Mouse (Mus musculus) cerebellum, adult 2 months (tissue): ENCODE data around the gene Psmb9. TPM values are rescaled to one million over a fixed set of nuclear protein-coding genes. Genes with fewer than 3 reads are reported as not detected.
A peak's percentile ranks its signal among the peaks of the same experiment; 100 is the strongest.

Experiments used
- DNase-seq, 2 experiments: peaks; one replicate each; pipeline ENCODE4 v3.0.0; 2021
- H3K27ac ChIP-seq: fragments of 200-500 bp; 2 replicates; pipeline ENCODE4 v1.5.1; 2012; ENCODE audit warnings: low read length, control low read depth, inconsistent platforms; ENCODE audit not compliant: insufficient read depth
- H3K27me3 ChIP-seq: fragments of 200-500 bp; 2 replicates; pipeline ENCODE4 v1.6.1; 2012; ENCODE audit warnings: inconsistent platforms, mild to moderate bottlenecking, low read length, moderate library complexity; ENCODE audit not compliant: control insufficient read depth, insufficient read depth
- H3K4me1 ChIP-seq: fragments of 200-500 bp; 2 replicates; pipeline ENCODE4 v1.6.1; 2011; ENCODE audit warnings: low read length; ENCODE audit not compliant: control insufficient read depth, insufficient read depth
- H3K4me3 ChIP-seq: fragments of 200-500 bp; replicated peaks from 2 replicates; pipeline ENCODE3; 2011; ENCODE audit warnings: mild to moderate bottlenecking, low read depth, low read length, control low read depth; ENCODE audit not compliant: insufficient read depth
- CTCF ChIP-seq: fragments of 200-500 bp; IDR thresholded peaks from 2 replicates; pipeline ENCODE4 v1.5.1; 2011; ENCODE audit warnings: low read depth, mild to moderate bottlenecking, control low read depth, low read length, moderate library complexity, borderline replicate concordance; ENCODE audit not compliant: insufficient read depth
- POLR2A ChIP-seq: fragments of 200-500 bp; IDR thresholded peaks from 2 replicates; pipeline ENCODE4 v1.6.1; 2011; ENCODE audit warnings: low read length, control low read depth, borderline replicate concordance; ENCODE audit not compliant: insufficient read depth
- WGBS: fragments of 180-500 bp; shearing (Covaris S2); methylation state at CpG from one replicate; pipeline ENCODE4 v1.1.7; 2018; 5-methylcytosine and 5-hydroxymethylcytosine counted together
- polyA plus RNA-seq: library from polyadenylated mRNA; depleted of rRNA; stranded (reverse); fragments of >200 nt; gene quantifications from 2 replicates; pipeline ENCODE4 v1.2.3, GENCODE M21; 2012

Psmb9 gene
- polyA plus RNA-seq, 1 experiment: 2.7 TPM

- under 1% methylated on average over 32 of the region's 32 CpGs for WGBS
- Histone ChIP-seq H3K27me3 (no peaks in the 10 kb centered on the region), H3K27ac (no peak overlapping the region)
These were observed 10.4 kb upstream of the Psmb9 start for GRCm38 (mm10) chr17:34197904-34198520.

DNA sequence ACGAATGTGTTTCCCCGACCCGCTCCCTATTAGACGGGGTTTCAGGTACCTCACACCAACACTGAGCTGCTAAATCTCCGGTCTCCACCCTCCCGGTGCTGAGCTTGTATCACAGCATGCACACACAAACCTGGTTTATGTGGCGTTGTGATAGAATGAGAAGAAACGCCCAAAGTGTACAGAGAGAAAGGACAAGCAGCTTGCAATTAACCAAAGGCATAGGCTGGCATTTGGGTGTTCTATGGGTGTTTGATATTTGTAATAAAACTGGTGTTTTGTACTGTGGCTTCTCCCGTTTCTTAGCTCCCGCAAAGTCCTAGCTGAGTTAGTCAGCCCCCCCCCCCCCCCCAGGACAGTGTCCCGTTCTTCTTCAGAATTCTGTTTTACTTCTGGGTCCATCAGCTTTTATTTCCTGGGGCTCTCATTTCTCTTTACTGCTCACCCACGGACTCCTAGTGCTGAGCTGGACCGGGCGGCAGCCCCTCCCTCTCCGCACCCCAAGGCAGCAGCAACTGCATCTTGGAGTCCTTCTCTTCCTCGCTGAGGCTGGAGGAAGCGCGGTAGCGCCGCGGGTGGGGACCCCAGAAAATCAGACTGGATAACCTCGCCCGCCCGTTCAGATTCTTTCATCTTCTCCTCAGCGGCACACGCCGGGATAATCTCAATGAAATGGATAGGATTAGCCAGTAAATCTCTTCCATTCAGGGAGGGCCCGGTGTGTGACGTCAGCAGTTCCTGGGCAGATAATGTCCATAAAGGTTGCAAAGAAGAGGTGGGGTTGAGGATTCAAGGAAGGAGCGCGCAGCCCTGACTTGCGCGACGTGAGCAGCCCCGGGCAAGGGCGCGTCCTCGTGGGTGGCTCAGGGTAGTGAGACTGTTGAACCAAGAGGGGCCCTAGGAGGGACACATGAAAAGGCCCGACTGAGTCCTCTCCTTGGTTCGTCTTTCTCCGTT, 9.7 kb upstream of the Psmb9 start, which contains the start of gene Psmb8:
Psmb8 (plus strand) TSS at position 781 of the 954 bp plus-strand sequence.
- H3K27ac ChIP-seq: no peak within 1 kb of the TSS
- 6% methylated on average over 41 of the region's 41 CpGs for WGBS

More at GRCm38 (mm10) chr17:34197904-34198520, 10.4 kb upstream of the Psmb9 start:
- TF ChIP-seq POLR2A (no peak), CTCF (no peak)
- Histone ChIP-seq H3K4me1 (no peaks in the 10 kb centered on the region), H3K4me3 (peak overlapping the region; percentile 28)
- DNase-seq: no peak

DNA sequence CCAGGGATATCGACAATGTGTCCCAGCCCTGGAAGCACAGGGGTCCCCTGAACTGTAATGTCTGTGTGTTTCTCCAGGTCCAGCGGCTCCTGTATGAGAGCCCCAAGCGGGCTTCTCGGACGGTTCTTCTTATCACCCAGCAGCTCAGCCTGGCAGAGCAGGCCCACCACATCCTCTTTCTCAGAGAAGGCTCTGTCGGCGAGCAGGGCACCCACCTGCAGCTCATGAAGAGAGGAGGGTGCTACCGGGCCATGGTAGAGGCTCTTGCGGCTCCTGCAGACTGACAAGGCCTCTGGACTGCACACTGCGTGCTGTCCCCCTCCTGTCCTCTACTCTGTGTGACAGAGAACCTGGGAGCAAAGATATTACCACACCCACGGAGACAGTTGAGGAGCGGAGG, 8.9 kb upstream of the Psmb9 start:
- Histone ChIP-seq H3K4me3 (no peak overlapping the region), H3K27me3 (no peaks in the 10 kb centered on the region)
- TF ChIP-seq POLR2A (no peak), CTCF (no peak)

More for the DNA sequence above, 9.7 kb upstream of the Psmb9 start, which contains the start of gene Psmb8:
- peak; percentile 77 for DNase-seq
- no peaks in the 10 kb centered on the region for H3K27me3 ChIP-seq
- H3K4me3 ChIP-seq: peak within 1 kb of the TSS; percentile 53
- TF ChIP-seq CTCF: no peak
- no peak for TF ChIP-seq POLR2A
- H3K4me1 ChIP-seq: no peaks in the 10 kb centered on the region

GRCm38 (mm10) chr17:34194723-34195122, 7.2 kb upstream of the Psmb9 start:
- TF ChIP-seq CTCF: no peak
- no peak overlapping the region for H3K4me3 ChIP-seq
- H3K27ac ChIP-seq: no peak overlapping the region
- H3K27me3 ChIP-seq: no peaks in the 10 kb centered on the region
- DNase-seq: no peak
- no peaks in the 10 kb centered on the region for H3K4me1 ChIP-seq
- WGBS: 88% methylated on average over 4 of the region's 4 CpGs

More for the DNA sequence above, 8.9 kb upstream of the Psmb9 start:
- no peak overlapping the region for H3K27ac ChIP-seq
- 55% methylated on average over 12 of the region's 12 CpGs for WGBS
- no peak for DNase-seq
- no peaks in the 10 kb centered on the region for H3K4me1 ChIP-seq

- no peak for DNase-seq
- no peaks in the 10 kb centered on the region for H3K27me3 ChIP-seq
- TF ChIP-seq CTCF: no peak
- TF ChIP-seq POLR2A: no peak
- no peak overlapping the region for H3K27ac ChIP-seq
- H3K4me1 ChIP-seq: no peaks in the 10 kb centered on the region
- 59% methylated on average over 8 of the region's 8 CpGs for WGBS
- H3K4me3 ChIP-seq: no peak overlapping the region
These were observed 5.9 kb upstream of the Psmb9 start for GRCm38 (mm10) chr17:34193468-34193867.

DNA sequence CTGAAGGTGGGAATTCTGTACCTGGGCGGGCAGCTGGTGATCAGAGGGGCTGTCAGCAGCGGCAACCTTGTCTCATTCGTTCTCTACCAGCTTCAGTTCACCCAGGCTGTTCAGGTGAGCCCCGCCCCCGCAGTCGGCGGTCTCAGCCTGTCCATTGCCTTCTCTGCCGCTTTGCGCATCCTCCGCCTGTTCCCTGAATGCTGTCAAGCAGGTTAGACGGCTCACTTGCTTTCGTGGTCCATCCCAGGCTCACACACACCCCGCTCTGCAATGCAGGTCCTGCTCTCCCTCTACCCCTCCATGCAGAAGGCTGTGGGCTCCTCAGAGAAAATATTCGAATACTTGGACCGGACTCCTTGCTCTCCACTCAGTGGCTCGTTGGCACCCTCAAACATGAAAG, 5.3 kb upstream of the Psmb9 start:
- peaks cover 2% of the 10 kb centered on the region; the same call in 1 of the 2 replicates for H3K27me3 ChIP-seq
- no peak for DNase-seq
- H3K27ac ChIP-seq: no peak overlapping the region
- no peak for TF ChIP-seq POLR2A
- TF ChIP-seq CTCF: no peak
- H3K4me3 ChIP-seq: no peak overlapping the region
- H3K4me1 ChIP-seq: no peaks in the 10 kb centered on the region
- 26% methylated on average over 16 of the region's 16 CpGs for WGBS

GRCm38 (mm10) chr17:34188986-34189385, 1.4 kb upstream of the Psmb9 start:
- 82% methylated on average over 6 of the region's 6 CpGs for WGBS
- no peak for DNase-seq
- peaks cover 2% of the 10 kb centered on the region; the same call in 1 of the 2 replicates for H3K27me3 ChIP-seq

More at GRCm38 (mm10) chr17:34188986-34189385, 1.4 kb upstream of the Psmb9 start:
- no peak overlapping the region for H3K4me3 ChIP-seq
- TF ChIP-seq POLR2A (no peak), CTCF (no peak)
- no peaks in the 10 kb centered on the region for H3K4me1 ChIP-seq
- H3K27ac ChIP-seq: no peak overlapping the region
